Mouse (Mus musculus): ENCODE results near the gene Paf1.

Gene Paf1

GRCm38 (mm10) chr7:28371514-28371989 is 21.2 kb upstream of the Paf1 start:
- peak; percentile 50 for DNase-seq

GRCm38 (mm10) chr7:28372251-28373108 is 20.3 kb upstream of the Paf1 start, which contains the start of gene Plekhg2:
TSS of gene Plekhg2 (minus strand) at chr7:28372599.
- peak; percentile 100 for DNase-seq

- peak; percentile 93 for DNase-seq
Observed at GRCm38 (mm10) chr7:28373131-28373581, 19.6 kb upstream of the Paf1 start.

- peak; percentile 51 for DNase-seq
Observed at GRCm38 (mm10) chr7:28373891-28374495, 18.8 kb upstream of the Paf1 start.

GRCm38 (mm10) chr7:28374647-28375046 is 18.1 kb upstream of the Paf1 start:
- no peak for DNase-seq

GRCm38 (mm10) chr7:28375176-28375921 is 17.4 kb upstream of the Paf1 start:
- peak; percentile 93 for DNase-seq

GRCm38 (mm10) chr7:28376011-28376771 is 16.6 kb upstream of the Paf1 start:
- DNase-seq = peak; percentile 95

- DNase-seq = peak; percentile 65
Observed at GRCm38 (mm10) chr7:28377190-28378065, 15.3 kb upstream of the Paf1 start.

- DNase-seq = peak; percentile 91
Observed at GRCm38 (mm10) chr7:28378066-28378690, 14.6 kb upstream of the Paf1 start.

- DNase-seq = peak; percentile 97
Observed at GRCm38 (mm10) chr7:28378769-28379651, 13.7 kb upstream of the Paf1 start.

GRCm38 (mm10) chr7:28380237-28381016 is 12.3 kb upstream of the Paf1 start, which contains the start of gene Zfp36:
TSS of gene Zfp36 (minus strand) at chr7:28380253.
- DNase-seq = peak; percentile 36

GRCm38 (mm10) chr7:28381017-28381790 is 11.5 kb upstream of the Paf1 start:
- DNase-seq = peak; percentile 78

GRCm38 (mm10) chr7:28381938-28382337 is 10.8 kb upstream of the Paf1 start:
- peak; percentile 94 for DNase-seq

- peak; percentile 35 for DNase-seq
Observed at GRCm38 (mm10) chr7:28382347-28382951, 10.3 kb upstream of the Paf1 start.

GRCm38 (mm10) chr7:28382981-28383396 is 9.8 kb upstream of the Paf1 start:
- peak; percentile 83 for DNase-seq

GRCm38 (mm10) chr7:28383606-28384005 is 9.1 kb upstream of the Paf1 start:
- DNase-seq = no peak

- no peak for DNase-seq
Observed at GRCm38 (mm10) chr7:28384162-28384561, 8.6 kb upstream of the Paf1 start.

- DNase-seq = no peak
Observed at GRCm38 (mm10) chr7:28385196-28385595, 7.6 kb upstream of the Paf1 start.
